Mouse (Mus musculus) neutrophil, adult 59 days (primary cell): Measurements from ENCODE around the gene Rsbn1l. TPM values are rescaled to one million over a fixed set of nuclear protein-coding genes. Genes with fewer than 3 reads are reported as not detected.

Experiments
- total RNA-seq, 2 experiments: library from RNA; stranded (reverse); gene quantifications; 1 replicate in 1 of 2; 2 replicates in 1 of 2; pipeline ENCODE4 v1.2.4; 2023

The Rsbn1l gene
- 10 to 100 TPM; 38.7 to 43.5 TPM for total RNA-seq

GRCm38 (mm10) chr5:20956298-20956697, at the start of gene Rsbn1l:
TSS of gene Rsbn1l (minus strand) at chr5:20956398.

DNA sequence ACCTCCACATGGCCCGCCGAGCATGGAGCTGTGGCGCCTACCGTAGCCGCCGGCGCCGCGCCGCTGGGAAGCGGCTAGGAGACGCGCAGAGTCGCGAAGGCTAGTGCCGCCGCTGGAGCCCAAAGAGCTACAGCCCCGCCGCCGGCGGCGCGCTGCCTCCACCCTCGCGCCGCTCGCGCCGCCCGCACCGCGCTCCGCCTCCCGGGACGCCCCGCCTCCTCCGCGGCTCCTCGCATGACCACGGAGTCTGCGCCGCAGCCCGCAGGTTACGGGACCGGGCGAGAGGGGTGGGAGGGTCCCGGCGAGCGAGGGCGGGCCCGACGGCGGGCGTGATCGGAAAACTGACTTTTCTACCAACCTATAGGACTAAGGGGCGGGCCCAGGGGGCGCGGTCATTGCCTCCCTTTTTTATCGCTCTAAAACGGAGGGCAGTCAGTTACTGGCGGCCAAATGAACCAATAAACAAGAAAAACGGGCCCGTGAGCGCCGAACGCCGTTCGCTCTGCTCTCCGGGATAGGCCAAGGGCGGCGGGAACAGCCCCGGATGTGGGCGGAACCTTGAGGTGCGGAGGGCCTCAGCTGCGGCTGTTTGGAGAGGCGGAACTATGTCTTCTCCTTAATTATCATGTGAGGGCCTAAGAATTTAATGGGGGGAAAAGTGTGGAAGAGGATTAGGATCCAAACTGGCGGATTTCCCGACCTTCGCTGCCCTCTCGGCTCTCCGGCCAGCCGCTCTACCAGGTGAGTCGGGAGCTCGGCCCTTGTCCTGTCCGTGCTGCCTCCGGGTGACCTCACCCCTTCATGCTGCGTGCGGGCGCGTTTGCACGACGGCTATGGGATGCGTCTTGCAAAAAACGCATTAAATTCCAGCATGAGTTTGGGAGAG, 74.0 kb downstream of the Rsbn1l start, which contains the start of the genes Phtf2 and Tmem60:
TSS of gene Phtf2 (minus strand) at position 210 of the 886 bp plus-strand sequence.
TSS of gene Tmem60 (plus strand) at position 277 of the 886 bp plus-strand sequence.

Other genes with a start within 250 kb of the Rsbn1l start
- 1 to 10 TPM; 2.6 to 3.0 TPM for gene Phtf2, start 74.3 kb downstream of the Rsbn1l start, total RNA-seq
- gene Tmem60, start 74.2 kb downstream of the Rsbn1l start, total RNA-seq = 1 to 10 TPM; 7.1 to 7.8 TPM
- 100 to 1,000 TPM in 1 of 2 experiments, 10 to 100 TPM in 1; 95.7 to 104 TPM for gene Ptpn12, start 99.5 kb upstream of the Rsbn1l start, total RNA-seq
- 10 to 100 TPM; 87.8 to 94.5 TPM for gene Gsap, start 229.9 kb upstream of the Rsbn1l start, total RNA-seq